Mouse (Mus musculus) limb, embryonic 12.5 days (tissue): Measurements from ENCODE around the gene Birc7. TPM values are rescaled to one million over a fixed set of nuclear protein-coding genes. Genes with fewer than 3 reads are reported as not detected.

Experiments used
- ATAC-seq: fragments of 200-750 bp; cut with Nextera tagmentation; 2 replicates; pipeline ENCODE4 v1.8.0; 2017; ENCODE audit warnings: low read depth, moderate TSS enrichment; ENCODE audit not compliant: insufficient number of reproducible peaks, insufficient read depth, low FRiP score, low TSS enrichment
- H3K27ac ChIP-seq: fragments of 300-500 bp; sonication (generic); 2 replicates; pipeline ENCODE4 v1.5.1; 2016; ENCODE audit warnings: mild to moderate bottlenecking, moderate library complexity
- H3K27me3 ChIP-seq: fragments of 300-500 bp; sonication (generic); 2 replicates; pipeline ENCODE4 v1.6.1; 2016; ENCODE audit warnings: mild to moderate bottlenecking, moderate library complexity
- H3K36me3 ChIP-seq: fragments of 300-500 bp; sonication (generic); 2 replicates; pipeline ENCODE4 v1.6.1; 2016; ENCODE audit warnings: mild to moderate bottlenecking, moderate library complexity
- H3K4me1 ChIP-seq: fragments of 300-500 bp; sonication (generic); replicated peaks from 2 replicates; pipeline ENCODE4 v1.6.1; 2016
- H3K4me2 ChIP-seq: fragments of 300-500 bp; sonication (generic); 2 replicates; pipeline ENCODE4 v1.6.1; 2016; ENCODE audit warnings: mild to moderate bottlenecking, moderate library complexity
- H3K4me3 ChIP-seq: fragments of 300-500 bp; sonication (generic); replicated peaks from 2 replicates; pipeline ENCODE4 v1.5.1; 2016; ENCODE audit warnings: mild to moderate bottlenecking
- H3K9ac ChIP-seq: fragments of 300-500 bp; sonication (generic); replicated peaks from 2 replicates; pipeline ENCODE4 v1.6.1; 2016; ENCODE audit warnings: mild to moderate bottlenecking, moderate library complexity
- H3K9me3 ChIP-seq: fragments of 300-500 bp; sonication (generic); 2 replicates; pipeline ENCODE4 v1.6.1; 2016; ENCODE audit warnings: mild to moderate bottlenecking, moderate library complexity
- WGBS: fragments of 180-500 bp; shearing (Covaris S2); methylation state at CpG from one replicate; pipeline ENCODE4 v1.1.7; 2016; 5-methylcytosine and 5-hydroxymethylcytosine counted together
- polyA plus RNA-seq: library from polyadenylated mRNA; unstranded; fragments of >200 nt; fragmentation: Nextera tagmentation; extraction: Ambion mirVana; gene quantifications from 2 replicates; pipeline ENCODE4 v1.2.1, GENCODE M21; 2016

Gene Birc7
- polyA plus RNA-seq, 1 experiment from 2014 or later: not detected

GRCm38 (mm10) chr2:180893537-180894028 lies 35.2 kb upstream of the Birc7 start:
- 0 out of 2 replicates have a peak overlapping the region, but pooled peaks have one; percentile 31 for H3K9ac ChIP-seq
- H3K4me3 ChIP-seq: peak overlapping the region; percentile 44
- no peaks in the 10 kb centered on the region for H3K36me3 ChIP-seq
- H3K27me3 ChIP-seq: peaks cover 100% of the 10 kb centered on the region
- no peak overlapping the region for H3K27ac ChIP-seq
- H3K4me2 ChIP-seq: peak overlapping the region; percentile 70
- WGBS: 0% methylated on average over 30 of the region's 50 CpGs
- no peaks in the 10 kb centered on the region for H3K9me3 ChIP-seq
- no peak for ATAC-seq
- peaks cover 24% of the 10 kb centered on the region for H3K4me1 ChIP-seq

GRCm38 (mm10) chr2:180894029-180894623 lies 34.7 kb upstream of the Birc7 start:
- WGBS: 1% methylated on average over 57 of the region's 57 CpGs
- ATAC-seq: no peak
- peaks cover 95% of the 10 kb centered on the region for H3K27me3 ChIP-seq
- H3K9me3 ChIP-seq: no peaks in the 10 kb centered on the region
- H3K36me3 ChIP-seq: no peaks in the 10 kb centered on the region
- 0 out of 2 replicates have a peak overlapping the region, but pooled peaks have one; percentile 31 for H3K9ac ChIP-seq
- H3K4me2 ChIP-seq: peak overlapping the region; percentile 70
- H3K27ac ChIP-seq: no peak overlapping the region
- peak overlapping the region; percentile 44 for H3K4me3 ChIP-seq
- peaks cover 24% of the 10 kb centered on the region for H3K4me1 ChIP-seq

GRCm38 (mm10) chr2:180894734-180895133 lies 34.1 kb upstream of the Birc7 start:
- 2% methylated on average over 13 of the region's 13 CpGs for WGBS
- Histone ChIP-seq H3K4me2 (peak overlapping the region; percentile 70; the same call in 1 of the 2 replicates), H3K27ac (no peak overlapping the region), H3K4me3 (peak overlapping the region; percentile 44; the same call in 1 of the 2 replicates), H3K27me3 (peaks cover 89% of the 10 kb centered on the region), H3K4me1 (peaks cover 24% of the 10 kb centered on the region), H3K9me3 (no peaks in the 10 kb centered on the region), H3K36me3 (no peaks in the 10 kb centered on the region), H3K9ac (no peak overlapping the region)
- ATAC-seq: 0 out of 2 replicates have a peak, but pooled peaks have one; percentile 13

- H3K36me3 ChIP-seq: no peaks in the 10 kb centered on the region
- no peak overlapping the region for H3K9ac ChIP-seq
- peaks cover 83% of the 10 kb centered on the region for H3K27me3 ChIP-seq
- no peak for ATAC-seq
- H3K4me3 ChIP-seq: no peak overlapping the region
- H3K9me3 ChIP-seq: no peaks in the 10 kb centered on the region
- no peak overlapping the region for H3K4me2 ChIP-seq
- WGBS: 79% methylated on average over 3 of the region's 3 CpGs
- H3K4me1 ChIP-seq: peaks cover 24% of the 10 kb centered on the region
- no peak overlapping the region for H3K27ac ChIP-seq
Measured at GRCm38 (mm10) chr2:180895321-180895720, 33.5 kb upstream of the Birc7 start.

- Histone ChIP-seq H3K27me3 (peaks cover 76% of the 10 kb centered on the region), H3K9ac (no peak overlapping the region), H3K4me2 (no peak overlapping the region), H3K4me3 (no peak overlapping the region), H3K36me3 (no peaks in the 10 kb centered on the region), H3K9me3 (no peaks in the 10 kb centered on the region), H3K27ac (no peak overlapping the region), H3K4me1 (peaks cover 24% of the 10 kb centered on the region)
- ATAC-seq: no peak
- WGBS: 69% methylated on average over 11 of the region's 11 CpGs
Measured at GRCm38 (mm10) chr2:180895837-180896525, 32.8 kb upstream of the Birc7 start.

- Histone ChIP-seq H3K9me3 (no peaks in the 10 kb centered on the region), H3K36me3 (no peaks in the 10 kb centered on the region), H3K4me1 (peaks cover 24% of the 10 kb centered on the region), H3K27ac (no peak overlapping the region), H3K4me2 (no peak overlapping the region), H3K9ac (no peak overlapping the region), H3K4me3 (no peak overlapping the region), H3K27me3 (peaks cover 66% of the 10 kb centered on the region)
- 77% methylated on average over 15 of the region's 15 CpGs for WGBS
- no peak for ATAC-seq
Measured at GRCm38 (mm10) chr2:180896819-180897625, 31.8 kb upstream of the Birc7 start.

- Histone ChIP-seq H3K4me2 (no peak overlapping the region), H3K27me3 (peaks cover 58% of the 10 kb centered on the region), H3K9me3 (no peaks in the 10 kb centered on the region), H3K9ac (no peak overlapping the region), H3K4me3 (no peak overlapping the region), H3K4me1 (peaks cover 19% of the 10 kb centered on the region), H3K27ac (no peak overlapping the region), H3K36me3 (no peaks in the 10 kb centered on the region)
- no peak for ATAC-seq
- WGBS: 88% methylated on average over 6 of the region's 6 CpGs
Measured at GRCm38 (mm10) chr2:180897857-180898256, 31.0 kb upstream of the Birc7 start.

- no peak for ATAC-seq
Measured at GRCm38 (mm10) chr2:180902086-180902485, 26.7 kb upstream of the Birc7 start.

GRCm38 (mm10) chr2:180904435-180905208 lies 24.2 kb upstream of the Birc7 start:
- Histone ChIP-seq H3K4me3 (no peak overlapping the region), H3K9me3 (no peaks in the 10 kb centered on the region), H3K27ac (no peak overlapping the region), H3K27me3 (no peaks in the 10 kb centered on the region), H3K4me1 (no peaks in the 10 kb centered on the region), H3K36me3 (peaks cover 54% of the 10 kb centered on the region), H3K4me2 (no peak overlapping the region), H3K9ac (no peak overlapping the region)
- ATAC-seq: no peak
- WGBS: 93% methylated on average over 18 of the region's 18 CpGs

More at GRCm38 (mm10) chr2:180902086-180902485, 26.7 kb upstream of the Birc7 start:
- 37% methylated on average over 2 of the region's 2 CpGs for WGBS
- H3K4me2 ChIP-seq: no peak overlapping the region
- no peaks in the 10 kb centered on the region for H3K9me3 ChIP-seq
- H3K4me3 ChIP-seq: no peak overlapping the region
- peaks cover 15% of the 10 kb centered on the region for H3K27me3 ChIP-seq
- no peaks in the 10 kb centered on the region for H3K4me1 ChIP-seq
- H3K36me3 ChIP-seq: peaks cover 37% of the 10 kb centered on the region
- H3K9ac ChIP-seq: no peak overlapping the region
- H3K27ac ChIP-seq: no peak overlapping the region

GRCm38 (mm10) chr2:180905556-180906221 lies 23.1 kb upstream of the Birc7 start:
- H3K4me1 ChIP-seq: no peaks in the 10 kb centered on the region
- no peak overlapping the region for H3K4me3 ChIP-seq
- WGBS: 78% methylated on average over 5 of the region's 5 CpGs
- ATAC-seq: no peak
- H3K9ac ChIP-seq: no peak overlapping the region
- no peak overlapping the region for H3K27ac ChIP-seq
- no peaks in the 10 kb centered on the region for H3K27me3 ChIP-seq
- H3K9me3 ChIP-seq: no peaks in the 10 kb centered on the region
- H3K4me2 ChIP-seq: no peak overlapping the region
- peaks cover 64% of the 10 kb centered on the region for H3K36me3 ChIP-seq
